Mouse (Mus musculus) kidney, adult 2 months (tissue): ENCODE data around the gene Foxn3.

Experiments used
- CTCF ChIP-seq: fragments of 200-500 bp; conservative IDR thresholded peaks from 2 replicates; pipeline ENCODE4 v1.5.1; 2011; ENCODE audit warnings: low read depth, mild to moderate bottlenecking, control low read depth, low read length, moderate library complexity, mixed read lengths; ENCODE audit not compliant: insufficient read depth, insufficient read length
- POLR2A ChIP-seq: fragments of 200-500 bp; IDR thresholded peaks from one replicate; pipeline ENCODE4 v1.6.1; 2011; ENCODE audit warnings: low read depth, low read length, control low read depth

DNA sequence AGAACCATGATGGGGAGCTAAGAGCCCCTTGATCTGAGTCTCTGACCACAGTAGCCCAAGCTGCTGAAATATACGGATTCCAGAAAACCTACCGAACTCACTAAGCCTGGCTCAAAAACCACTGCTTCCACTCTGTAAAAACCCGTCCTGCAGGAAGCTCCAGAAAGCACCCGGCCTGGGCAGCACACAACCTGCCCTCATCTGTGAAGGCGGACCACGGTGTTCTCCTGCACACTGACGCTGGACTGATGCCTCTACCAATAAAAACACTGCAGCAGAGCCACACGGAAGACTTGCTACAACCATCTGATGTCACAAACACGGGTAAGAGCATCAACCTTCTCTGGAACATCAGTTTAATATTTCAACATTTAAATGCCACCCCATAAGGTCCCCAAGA, 227.8 kb downstream of the Foxn3 start:
- TF ChIP-seq POLR2A (no peak), CTCF (no peak)
